ENCODE assay signal across 8 mouse cellular contexts in the genomic region with DNA sequence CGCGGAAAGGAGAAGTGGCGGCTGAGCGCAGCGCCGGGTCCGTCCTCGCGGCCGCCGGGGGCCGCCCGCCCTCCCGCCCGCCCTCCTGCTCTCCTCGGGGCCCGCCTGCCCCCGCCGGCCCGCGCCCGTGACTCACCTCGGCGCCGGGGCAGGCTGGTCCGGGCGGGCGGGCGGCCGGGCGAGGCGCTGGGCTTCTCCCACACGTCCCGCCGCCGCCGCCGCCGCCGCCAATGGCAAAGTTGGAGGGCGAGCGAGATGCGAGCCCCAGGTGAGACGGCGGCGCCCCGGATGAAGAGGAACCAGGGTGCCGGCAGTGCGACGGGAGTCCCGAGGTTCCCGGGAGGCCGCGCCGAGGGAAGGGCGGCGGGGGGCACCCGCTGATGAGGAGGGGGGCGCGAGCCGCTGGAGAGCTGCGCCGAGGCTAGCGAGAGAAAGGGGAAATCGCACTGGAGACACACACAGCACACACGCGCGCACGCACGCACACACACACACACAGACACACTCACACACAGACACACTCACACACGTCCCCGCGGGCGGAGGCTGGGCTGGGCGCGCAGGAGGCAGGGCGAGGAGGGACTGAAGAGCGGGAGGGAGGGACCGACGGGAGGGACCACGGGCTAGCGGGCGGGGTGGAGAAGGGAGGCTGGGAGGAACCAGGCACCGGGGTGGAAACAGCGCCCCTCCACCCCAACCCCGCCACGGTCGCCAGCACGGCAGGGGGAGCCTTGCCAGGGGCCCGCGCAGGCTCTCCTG. TPM values are rescaled to one million over a fixed set of nuclear protein-coding genes. Genes with fewer than 3 reads are reported as not detected.
A peak's percentile ranks its signal among the peaks of the same experiment; 100 is the strongest.
DNase-seq lines count a peak whose midpoint lies in the region; ATAC-seq and TF ChIP-seq lines count a peak whose summit lies in the region.

No protein-coding gene starts in this region.

- no peaks in the 10 kb centered on the region; the same call in 1 of the 2 replicates for H3K4me1 ChIP-seq in hindbrain, embryonic 15.5 days (replicated peaks)
- H3K4me1 ChIP-seq in limb, embryonic 15.5 days: 0 out of 2 replicates have a peak, but pooled peaks cover 5% of the 10 kb centered on the region
- H3K4me1 ChIP-seq in midbrain, embryonic 16.5 days (ENCODE audit: control insufficient read depth, insufficient read depth, low read length): no peaks in the 10 kb centered on the region
- no peaks in the 10 kb centered on the region for H3K4me1 ChIP-seq in stomach, embryonic 15.5 days

- H3K27ac ChIP-seq in hindbrain, embryonic 15.5 days (replicated peaks): no peak overlapping the region
- H3K27ac ChIP-seq in limb, embryonic 15.5 days: peak overlapping the region; percentile 80
- H3K27ac ChIP-seq in midbrain, embryonic 16.5 days (ENCODE audit: low read length): no peak overlapping the region
- peak overlapping the region; percentile 84 for H3K27ac ChIP-seq in stomach, embryonic 15.5 days

- DNase-seq in frontal cortex, postnatal 25 days (ENCODE audit: low spot score in 2 of 2): no peak
- peak; percentile 59 for DNase-seq in brain, embryonic 14.5 days (ENCODE audit: low read depth)
- DNase-seq in gastrocnemius, adult 8-10 months (ENCODE audit: low spot score in 2 of 2): peak; percentile 49 to 53

- H3K36me3 ChIP-seq in hindbrain, embryonic 15.5 days: no peaks in the 10 kb centered on the region
- no peaks in the 10 kb centered on the region for H3K36me3 ChIP-seq in limb, embryonic 15.5 days
- no peaks in the 10 kb centered on the region for H3K36me3 ChIP-seq in midbrain, embryonic 16.5 days (ENCODE audit: control insufficient read depth, insufficient read depth, low read length)
- no peaks in the 10 kb centered on the region for H3K36me3 ChIP-seq in stomach, embryonic 15.5 days

- H3K4me2 ChIP-seq in hindbrain, embryonic 15.5 days: peak overlapping the region; percentile 52
- H3K4me2 ChIP-seq in limb, embryonic 15.5 days: peak overlapping the region; percentile 46
- peak overlapping the region; percentile 46 for H3K4me2 ChIP-seq in midbrain, embryonic 16.5 days (ENCODE audit: low read length)
- peak overlapping the region; percentile 62 for H3K4me2 ChIP-seq in stomach, embryonic 15.5 days

- WGBS in hindbrain, embryonic 15.5 days: 15% methylated on average over 24 of the region's 91 CpGs
- 20% methylated on average over 75 of the region's 91 CpGs for WGBS in limb, embryonic 15.5 days
- WGBS in midbrain, embryonic 16.5 days: 15% methylated on average over 23 of the region's 91 CpGs
- WGBS in stomach, embryonic 15.5 days: 23% methylated on average over 44 of the region's 91 CpGs

- no peak for TF ChIP-seq POLR2A in brain, embryonic 14.5 days (IDR thresholded peaks at IDR 0.05; ENCODE audit: borderline replicate concordance, extremely low read depth, insufficient read depth, insufficient read length, poor library complexity, severe bottlenecking)

- H3K4me3 ChIP-seq in hindbrain, embryonic 15.5 days: peak overlapping the region; percentile 35
- peak overlapping the region; percentile 54 for H3K4me3 ChIP-seq in limb, embryonic 15.5 days
- peak overlapping the region; percentile 38 for H3K4me3 ChIP-seq in midbrain, embryonic 16.5 days (ENCODE audit: low read depth, low read length)
- peak overlapping the region; percentile 59 for H3K4me3 ChIP-seq in stomach, embryonic 15.5 days (replicated peaks)

- 0 out of 2 replicates have a peak, but pooled peaks cover 13% of the 10 kb centered on the region for H3K27me3 ChIP-seq in hindbrain, embryonic 15.5 days
- 0 out of 2 replicates have a peak, but pooled peaks cover 5% of the 10 kb centered on the region for H3K27me3 ChIP-seq in limb, embryonic 15.5 days
- peaks cover 3% of the 10 kb centered on the region for H3K27me3 ChIP-seq in midbrain, embryonic 16.5 days (ENCODE audit: control insufficient read depth, insufficient read depth, low read depth, low read length)
- no peaks in the 10 kb centered on the region for H3K27me3 ChIP-seq in stomach, embryonic 15.5 days (replicated peaks)

- TF ChIP-seq CTCF in brain, embryonic 14.5 days (IDR thresholded peaks at IDR 0.05; ENCODE audit: borderline replicate concordance, extremely low read depth, insufficient read depth, insufficient read length): no peak

- H3K9me3 ChIP-seq in hindbrain, embryonic 15.5 days: no peaks in the 10 kb centered on the region
- no peaks in the 10 kb centered on the region for H3K9me3 ChIP-seq in limb, embryonic 15.5 days
- H3K9me3 ChIP-seq in midbrain, embryonic 16.5 days (replicated peaks; ENCODE audit: control insufficient read depth, low read length, poor library complexity, severe bottlenecking): no peaks in the 10 kb centered on the region; the same call in 1 of the 2 replicates
- no peaks in the 10 kb centered on the region for H3K9me3 ChIP-seq in stomach, embryonic 15.5 days

- no peak overlapping the region for H3K9ac ChIP-seq in hindbrain, embryonic 15.5 days
- H3K9ac ChIP-seq in limb, embryonic 15.5 days: peak overlapping the region; percentile 45
- H3K9ac ChIP-seq in midbrain, embryonic 16.5 days (ENCODE audit: low read depth, low read length): 0 out of 2 replicates have a peak overlapping the region, but pooled peaks have one; percentile 14
- H3K9ac ChIP-seq in stomach, embryonic 15.5 days: peak overlapping the region; percentile 50

- ATAC-seq in frontal cortex, adult (ENCODE audit: low TSS enrichment): peak; percentile 52; the same call in 1 of the 2 replicates
- ATAC-seq in hindbrain, embryonic 15.5 days (ENCODE audit: low FRiP score, low read depth): peak; percentile 65; the same call in 1 of the 2 replicates
- peak; percentile 88 for ATAC-seq in limb, embryonic 15.5 days (ENCODE audit: insufficient number of reproducible peaks, low FRiP score, low TSS enrichment, low read depth)
- ATAC-seq in midbrain, embryonic 16.5 days: peak; percentile 40; the same call in 1 of the 2 replicates
- ATAC-seq in stomach, embryonic 15.5 days (ENCODE audit: insufficient read depth, low FRiP score, low read depth): peak; percentile 86

RNA-seq across cellular contexts. Expression of gene Elf4, which starts 9.0 kb away (rescaled TPM):
- polyA plus RNA-seq in brain, embryonic 14.5 days (2012; rRNA removed): 2.1 and 2.8 TPM in 2 replicates
- 1 to 10 TPM in 2 of 4 experiments, under 1 TPM in 2; 0.70 to 1.9 (median 1.1) TPM for total RNA-seq in gastrocnemius, adult 8-10 months (2022)
- polyA plus RNA-seq in hindbrain, embryonic 15.5 days (2015; fragmentation: Nextera tagmentation; extraction: Ambion mirVana): 0.58 and 0.80 TPM in 2 replicates
- polyA plus RNA-seq in limb, embryonic 15.5 days (2015; fragmentation: Nextera tagmentation; extraction: Ambion mirVana): 8.1 and 8.7 TPM in 2 replicates
- polyA plus RNA-seq in midbrain, embryonic 16.5 days (2015; fragmentation: Nextera tagmentation; extraction: Ambion mirVana): 0.46 and 0.70 TPM in 2 replicates
- polyA plus RNA-seq in stomach, embryonic 15.5 days (2015; fragmentation: Nextera tagmentation; extraction: Ambion mirVana): 9.2 and 10.6 TPM in 2 replicates

RNA-seq across cellular contexts. Expression of gene Aifm1, which starts 59.4 kb away (rescaled TPM):
- polyA plus RNA-seq in brain, embryonic 14.5 days (2012; rRNA removed): 29.5 and 31.6 TPM in 2 replicates
- total RNA-seq in gastrocnemius, adult 8-10 months (2022): 10 to 100 TPM; 34.4 to 42.4 (median 40.0) TPM
- 37.9 and 42.0 TPM in 2 replicates for polyA plus RNA-seq in hindbrain, embryonic 15.5 days (2015; fragmentation: Nextera tagmentation; extraction: Ambion mirVana)
- polyA plus RNA-seq in limb, embryonic 15.5 days (2015; fragmentation: Nextera tagmentation; extraction: Ambion mirVana): 55.3 and 59.3 TPM in 2 replicates
- polyA plus RNA-seq in midbrain, embryonic 16.5 days (2015; fragmentation: Nextera tagmentation; extraction: Ambion mirVana): 33.5 and 34.2 TPM in 2 replicates
- 73.3 and 89.2 TPM in 2 replicates for polyA plus RNA-seq in stomach, embryonic 15.5 days (2015; fragmentation: Nextera tagmentation; extraction: Ambion mirVana)

Comparison
In these comparisons a context has a peak if more than half of its experiments do, and no peak if none do; other contexts are left out.
1. DNase-seq: peak in brain, embryonic 14.5 days (single experiment) and gastrocnemius, adult 8-10 months (2 of 2); none in frontal cortex, postnatal 25 days (0 of 2).
2. H3K27ac ChIP-seq: peak in limb, embryonic 15.5 days (single experiment) and stomach, embryonic 15.5 days (single experiment); none in hindbrain, embryonic 15.5 days (single experiment) and midbrain, embryonic 16.5 days (single experiment).
3. Peak in every context shown above with its lines, with median percentiles within 50 percentile points of each other: ATAC-seq, H3K4me2 ChIP-seq and H3K4me3 ChIP-seq.